ENCODE assay signal across 8 mouse cellular contexts in genomic region chr1:158147525-158147924, GRCm38 (mm10).
DNase-seq lines count a peak whose midpoint lies in the region; ATAC-seq and TF ChIP-seq lines count a peak whose summit lies in the region.
"Had no signal": no experiment of that assay in that cellular context is flagged by ENCODE, and none has a peak within 500 bp of the region (broad histone marks: within the 10 kb centered on the region; RNA-seq: fewer than 3 reads in every experiment).

No protein-coding gene starts in this region.

- H3K4me3 ChIP-seq in limb, embryonic 14.5 days (replicated peaks; ENCODE audit: low read length), result no peak overlapping the region
- H3K4me3 ChIP-seq in limb, embryonic 10.5 days, result no peak overlapping the region
- no peak overlapping the region for H3K4me3 ChIP-seq in forebrain, embryonic 12.5 days (replicated peaks)
- no peak overlapping the region for H3K4me3 ChIP-seq in midbrain, embryonic 14.5 days (replicated peaks; ENCODE audit: low read depth, low read length)
- H3K4me3 ChIP-seq: layer of hippocampus, adult 2 months had no signal

- no peak overlapping the region for H3K4me2 ChIP-seq in limb, embryonic 14.5 days (replicated peaks; ENCODE audit: low read depth, low read length, severe bottlenecking)
- no peak overlapping the region for H3K4me2 ChIP-seq in forebrain, embryonic 12.5 days
- no peak overlapping the region for H3K4me2 ChIP-seq in midbrain, embryonic 14.5 days (ENCODE audit: low read length)

- WGBS in limb, embryonic 14.5 days, result 17% methylated on average over 3 of the region's 3 CpGs
- 25% methylated on average over 3 of the region's 3 CpGs for WGBS in limb, embryonic 10.5 days
- WGBS in forebrain, embryonic 12.5 days, result 1% methylated on average over 3 of the region's 3 CpGs
- 3% methylated on average over 3 of the region's 3 CpGs for WGBS in midbrain, embryonic 14.5 days

- peaks cover 3% of the 10 kb centered on the region; the same call in 1 of the 2 replicates for H3K4me1 ChIP-seq in limb, embryonic 14.5 days (ENCODE audit: control insufficient read depth, insufficient read depth, low read length)
- H3K4me1 ChIP-seq in limb, embryonic 10.5 days, result no peaks in the 10 kb centered on the region
- peaks cover 13% of the 10 kb centered on the region for H3K4me1 ChIP-seq in forebrain, embryonic 12.5 days
- peaks cover 10% of the 10 kb centered on the region for H3K4me1 ChIP-seq in midbrain, embryonic 14.5 days (ENCODE audit: control insufficient read depth, insufficient read depth, low read length)

- no peaks in the 10 kb centered on the region for H3K27me3 ChIP-seq in limb, embryonic 14.5 days (ENCODE audit: control insufficient read depth, insufficient read depth, low read length)
- H3K27me3 ChIP-seq in limb, embryonic 10.5 days (ENCODE audit: low read depth, poor library complexity, severe bottlenecking), result no peaks in the 10 kb centered on the region
- H3K27me3 ChIP-seq in forebrain, embryonic 12.5 days, result no peaks in the 10 kb centered on the region
- H3K27me3 ChIP-seq in midbrain, embryonic 14.5 days (ENCODE audit: control insufficient read depth, insufficient read depth, low read length), result peaks cover 4% of the 10 kb centered on the region; the same call in 1 of the 2 replicates

- no peak for ATAC-seq in limb, embryonic 14.5 days (ENCODE audit: low FRiP score, low read depth)
- ATAC-seq in forebrain, embryonic 12.5 days (ENCODE audit: low FRiP score), result peak; percentile 75
- peak; percentile 73 for ATAC-seq in midbrain, embryonic 14.5 days (ENCODE audit: low FRiP score, low TSS enrichment)

- no peaks in the 10 kb centered on the region for H3K36me3 ChIP-seq in limb, embryonic 14.5 days (ENCODE audit: control insufficient read depth, insufficient read depth, low read length)
- no peaks in the 10 kb centered on the region for H3K36me3 ChIP-seq in limb, embryonic 10.5 days
- H3K36me3 ChIP-seq in forebrain, embryonic 12.5 days (replicated peaks), result no peaks in the 10 kb centered on the region
- H3K36me3 ChIP-seq in midbrain, embryonic 14.5 days (ENCODE audit: control insufficient read depth, insufficient read depth, low read length), result no peaks in the 10 kb centered on the region

- H3K9me3 ChIP-seq in limb, embryonic 14.5 days (ENCODE audit: control insufficient read depth, low read length), result no peaks in the 10 kb centered on the region
- no peaks in the 10 kb centered on the region for H3K9me3 ChIP-seq in limb, embryonic 10.5 days (replicated peaks)
- H3K9me3 ChIP-seq in forebrain, embryonic 12.5 days, result no peaks in the 10 kb centered on the region
- no peaks in the 10 kb centered on the region for H3K9me3 ChIP-seq in midbrain, embryonic 14.5 days (ENCODE audit: control insufficient read depth, low read length)

- peak; percentile 44 for DNase-seq in limb, embryonic 14.5 days (ENCODE audit: low spot score)
- DNase-seq in limb, embryonic 10.5 days (ENCODE audit: low spot score), result no peak
- peak; percentile 13 for DNase-seq in cerebellum, adult 9-11 months
- peak; percentile 77 for DNase-seq in midbrain, embryonic 14.5 days
- no peak for DNase-seq in ovary, postnatal 14 days (ENCODE audit: low spot score)
- DNase-seq in layer of hippocampus, adult 11-12 months (ENCODE audit: low spot score), result no peak

- no peak overlapping the region for H3K27ac ChIP-seq in limb, embryonic 14.5 days (replicated peaks; ENCODE audit: low read depth, low read length)
- no peak overlapping the region for H3K27ac ChIP-seq in limb, embryonic 10.5 days
- H3K27ac ChIP-seq in forebrain, embryonic 12.5 days, result no peak overlapping the region
- H3K27ac ChIP-seq in midbrain, embryonic 14.5 days (replicated peaks; ENCODE audit: low read depth, low read length), result peak overlapping the region; percentile 38; the same call in 1 of the 2 replicates
- H3K27ac ChIP-seq: layer of hippocampus, adult 2 months had no signal

- H3K9ac ChIP-seq in limb, embryonic 14.5 days (ENCODE audit: low read depth, low read length, severe bottlenecking), result no peak overlapping the region
- no peak overlapping the region for H3K9ac ChIP-seq in forebrain, embryonic 12.5 days
- H3K9ac ChIP-seq in midbrain, embryonic 14.5 days (replicated peaks; ENCODE audit: low read length), result 0 out of 2 replicates have a peak overlapping the region, but pooled peaks have one; percentile 2

- no peak for TF ChIP-seq POLR2A in limb, embryonic 14.5 days (IDR thresholded peaks at IDR 0.05; ENCODE audit: borderline replicate concordance, extremely low read depth, insufficient read depth, insufficient read length)

Comparison
In these comparisons a context has a peak if more than half of its experiments do, and no peak if none do; other contexts are left out.
1. DNase-seq: peak in limb, embryonic 14.5 days (single experiment), cerebellum, adult 9-11 months (single experiment) and midbrain, embryonic 14.5 days (single experiment); none in limb, embryonic 10.5 days (single experiment), ovary, postnatal 14 days (single experiment) and layer of hippocampus, adult 11-12 months (single experiment).